Mouse (Mus musculus): Measurements from ENCODE around the gene Ubox5. TPM values are rescaled to one million over a fixed set of nuclear protein-coding genes. Genes with fewer than 3 reads are reported as not detected.

Gene Ubox5
- polyA plus RNA-seq, 2 experiments, result 11.8 to 14.3 TPM

GRCm38 (mm10) chr2:130629080-130629838 is 579 bp downstream of the Ubox5 start:
- peak overlapping the region; percentile 81 for H3K4me2 ChIP-seq (replicated peaks; ENCODE audit: low read depth, low read length, severe bottlenecking)
- 4% methylated on average over 33 of the region's 37 CpGs for WGBS
- peak overlapping the region; percentile 83 for H3K4me3 ChIP-seq (replicated peaks; ENCODE audit: low read length)
- no peak for TF ChIP-seq POLR2A (IDR thresholded peaks at IDR 0.05; ENCODE audit: borderline replicate concordance, extremely low read depth, insufficient read depth, insufficient read length)
- peaks cover 5% of the 10 kb centered on the region for H3K4me1 ChIP-seq (ENCODE audit: control insufficient read depth, insufficient read depth, low read length)
- peak overlapping the region; percentile 70 for H3K27ac ChIP-seq (replicated peaks; ENCODE audit: low read depth, low read length)
- peaks cover under 1% of the 10 kb centered on the region; the same call in 1 of the 2 replicates for H3K27me3 ChIP-seq (ENCODE audit: control insufficient read depth, insufficient read depth, low read length)
- peak; percentile 37 for ATAC-seq (ENCODE audit: low FRiP score, low read depth)
- no peaks in the 10 kb centered on the region for H3K9me3 ChIP-seq (ENCODE audit: control insufficient read depth, low read length)
- DNase-seq (ENCODE audit: low spot score), result no peak
- peak overlapping the region; percentile 92 for H3K9ac ChIP-seq (ENCODE audit: low read depth, low read length, severe bottlenecking)
- peaks cover 26% of the 10 kb centered on the region for H3K36me3 ChIP-seq (ENCODE audit: control insufficient read depth, insufficient read depth, low read length)

- Histone ChIP-seq H3K4me3 (replicated peaks; ENCODE audit: low read length) (peak overlapping the region; percentile 83), H3K27ac (replicated peaks; ENCODE audit: low read depth, low read length) (no peak overlapping the region), H3K9me3 (ENCODE audit: control insufficient read depth, low read length) (no peaks in the 10 kb centered on the region), H3K4me1 (ENCODE audit: control insufficient read depth, insufficient read depth, low read length) (peaks cover 5% of the 10 kb centered on the region), H3K4me2 (replicated peaks; ENCODE audit: low read depth, low read length, severe bottlenecking) (peak overlapping the region; percentile 81), H3K27me3 (ENCODE audit: control insufficient read depth, insufficient read depth, low read length) (no peaks in the 10 kb centered on the region), H3K9ac (ENCODE audit: low read depth, low read length, severe bottlenecking) (no peak overlapping the region), H3K36me3 (ENCODE audit: control insufficient read depth, insufficient read depth, low read length) (peaks cover 26% of the 10 kb centered on the region)
- 55% methylated on average over 3 of the region's 3 CpGs for WGBS
- TF ChIP-seq POLR2A (IDR thresholded peaks at IDR 0.05; ENCODE audit: borderline replicate concordance, extremely low read depth, insufficient read depth, insufficient read length), result no peak
- DNase-seq (ENCODE audit: low spot score) (no peak), ATAC-seq (ENCODE audit: low FRiP score, low read depth) (no peak)
Observed at GRCm38 (mm10) chr2:130628424-130628823, 1.4 kb downstream of the Ubox5 start.

- no peaks in the 10 kb centered on the region for H3K27me3 ChIP-seq (ENCODE audit: control insufficient read depth, insufficient read depth, low read length)
- no peak for TF ChIP-seq POLR2A (IDR thresholded peaks at IDR 0.05; ENCODE audit: borderline replicate concordance, extremely low read depth, insufficient read depth, insufficient read length)
- no peak overlapping the region for H3K4me3 ChIP-seq (replicated peaks; ENCODE audit: low read length)
- H3K4me1 ChIP-seq (ENCODE audit: control insufficient read depth, insufficient read depth, low read length), result no peaks in the 10 kb centered on the region
- no peak for DNase-seq (ENCODE audit: low spot score)
- H3K9ac ChIP-seq (ENCODE audit: low read depth, low read length, severe bottlenecking), result no peak overlapping the region
- H3K9me3 ChIP-seq (ENCODE audit: control insufficient read depth, low read length), result no peaks in the 10 kb centered on the region
- 92% methylated on average over 7 of the region's 7 CpGs for WGBS
- no peak overlapping the region for H3K4me2 ChIP-seq (replicated peaks; ENCODE audit: low read depth, low read length, severe bottlenecking)
- no peak overlapping the region for H3K27ac ChIP-seq (replicated peaks; ENCODE audit: low read depth, low read length)
- peaks cover 50% of the 10 kb centered on the region for H3K36me3 ChIP-seq (ENCODE audit: control insufficient read depth, insufficient read depth, low read length)
- ATAC-seq (ENCODE audit: low FRiP score, low read depth), result no peak
Observed at GRCm38 (mm10) chr2:130618972-130619371, 10.9 kb downstream of the Ubox5 start.

- Histone ChIP-seq H3K27ac (replicated peaks; ENCODE audit: low read depth, low read length) (no peak overlapping the region), H3K4me3 (replicated peaks; ENCODE audit: low read length) (no peak overlapping the region), H3K9ac (ENCODE audit: low read depth, low read length, severe bottlenecking) (no peak overlapping the region), H3K4me2 (replicated peaks; ENCODE audit: low read depth, low read length, severe bottlenecking) (no peak overlapping the region), H3K27me3 (ENCODE audit: control insufficient read depth, insufficient read depth, low read length) (no peaks in the 10 kb centered on the region), H3K36me3 (ENCODE audit: control insufficient read depth, insufficient read depth, low read length) (peaks cover 33% of the 10 kb centered on the region), H3K9me3 (ENCODE audit: control insufficient read depth, low read length) (no peaks in the 10 kb centered on the region), H3K4me1 (ENCODE audit: control insufficient read depth, insufficient read depth, low read length) (no peaks in the 10 kb centered on the region)
- TF ChIP-seq POLR2A (IDR thresholded peaks at IDR 0.05; ENCODE audit: borderline replicate concordance, extremely low read depth, insufficient read depth, insufficient read length), result no peak
- DNase-seq (ENCODE audit: low spot score) (no peak), ATAC-seq (ENCODE audit: low FRiP score, low read depth) (no peak)
- WGBS, result 69% methylated on average over 3 of the region's 3 CpGs
Observed at GRCm38 (mm10) chr2:130613091-130613490, 16.7 kb downstream of the Ubox5 start.

GRCm38 (mm10) chr2:130602195-130602594 is 27.6 kb downstream of the Ubox5 start:
- Histone ChIP-seq H3K36me3 (ENCODE audit: control insufficient read depth, insufficient read depth, low read length) (peaks cover 55% of the 10 kb centered on the region), H3K9me3 (ENCODE audit: control insufficient read depth, low read length) (no peaks in the 10 kb centered on the region), H3K4me1 (ENCODE audit: control insufficient read depth, insufficient read depth, low read length) (no peaks in the 10 kb centered on the region), H3K4me2 (replicated peaks; ENCODE audit: low read depth, low read length, severe bottlenecking) (no peak overlapping the region), H3K4me3 (replicated peaks; ENCODE audit: low read length) (no peak overlapping the region), H3K9ac (ENCODE audit: low read depth, low read length, severe bottlenecking) (no peak overlapping the region), H3K27me3 (ENCODE audit: control insufficient read depth, insufficient read depth, low read length) (no peaks in the 10 kb centered on the region), H3K27ac (replicated peaks; ENCODE audit: low read depth, low read length) (no peak overlapping the region)
- no peak for DNase-seq (ENCODE audit: low spot score)
- ATAC-seq (ENCODE audit: low FRiP score, low read depth), result no peak
- TF ChIP-seq POLR2A (IDR thresholded peaks at IDR 0.05; ENCODE audit: borderline replicate concordance, extremely low read depth, insufficient read depth, insufficient read length), result no peak
- 90% methylated on average over 4 of the region's 4 CpGs for WGBS
